Mouse (Mus musculus): ENCODE results near the gene Frg2f1.

- no peak for TF ChIP-seq POLR2A (IDR thresholded peaks at IDR 0.05; ENCODE audit: low read depth, low read length)
- no peak for TF ChIP-seq CTCF (conservative IDR thresholded peaks at IDR 0.05; ENCODE audit: insufficient read depth, insufficient read length, low read depth, low read length)
Measured at GRCm38 (mm10) chr4:119531813-119532212, 7.5 kb downstream of the Frg2f1 start.
